Mouse (Mus musculus): ENCODE data around the gene Slco1a1. TPM values are rescaled to one million over a fixed set of nuclear protein-coding genes. Genes with fewer than 3 reads are reported as not detected.

The Slco1a1 gene
- polyA plus RNA-seq (2014; fragmentation: Illumina TruSeq; extraction: RNeasy Lipid Tissue Mini Kit (QIAGEN cat#74804); ENCODE audit: low read depth, low replicate concordance): not detected

DNA sequence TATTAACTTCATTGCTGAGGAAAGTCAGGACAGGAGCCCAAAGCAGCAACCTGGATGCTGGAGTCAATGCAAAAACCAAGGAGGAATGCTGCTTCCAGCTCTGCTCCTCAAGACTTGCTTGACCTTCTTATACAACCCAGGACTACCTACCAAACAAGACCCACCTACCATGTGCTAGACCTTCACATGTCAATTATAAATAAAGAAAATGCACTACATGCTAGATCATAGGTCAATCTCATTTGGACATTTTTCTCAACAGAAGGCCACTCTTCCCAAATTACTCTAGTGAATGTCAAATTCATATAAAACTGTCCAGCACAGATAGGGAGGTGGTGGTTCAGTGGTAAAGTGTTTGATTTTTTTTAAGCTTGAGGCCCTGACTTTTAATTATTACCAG is at the start of gene Slco1a1:
TSS of gene Slco1a1 (minus strand) at position 101 of the 400 bp plus-strand sequence.

Other genes with a start within 250 kb of the Slco1a1 start
- 0.67 TPM for gene Gm5724, start 173.2 kb downstream of the Slco1a1 start, polyA plus RNA-seq (2014; fragmentation: Illumina TruSeq; extraction: RNeasy Lipid Tissue Mini Kit (QIAGEN cat#74804); ENCODE audit: low read depth, low replicate concordance)
- gene Slco1a4, start 90.8 kb downstream of the Slco1a1 start, polyA plus RNA-seq (2014; fragmentation: Illumina TruSeq; extraction: RNeasy Lipid Tissue Mini Kit (QIAGEN cat#74804); ENCODE audit: low read depth, low replicate concordance): 1.1 TPM
- gene Gm6614, start 64.5 kb upstream of the Slco1a1 start, polyA plus RNA-seq (2014; fragmentation: Illumina TruSeq; extraction: RNeasy Lipid Tissue Mini Kit (QIAGEN cat#74804); ENCODE audit: low read depth, low replicate concordance): not detected